9 mouse cellular contexts compared by ENCODE assay signal in the genomic region with DNA sequence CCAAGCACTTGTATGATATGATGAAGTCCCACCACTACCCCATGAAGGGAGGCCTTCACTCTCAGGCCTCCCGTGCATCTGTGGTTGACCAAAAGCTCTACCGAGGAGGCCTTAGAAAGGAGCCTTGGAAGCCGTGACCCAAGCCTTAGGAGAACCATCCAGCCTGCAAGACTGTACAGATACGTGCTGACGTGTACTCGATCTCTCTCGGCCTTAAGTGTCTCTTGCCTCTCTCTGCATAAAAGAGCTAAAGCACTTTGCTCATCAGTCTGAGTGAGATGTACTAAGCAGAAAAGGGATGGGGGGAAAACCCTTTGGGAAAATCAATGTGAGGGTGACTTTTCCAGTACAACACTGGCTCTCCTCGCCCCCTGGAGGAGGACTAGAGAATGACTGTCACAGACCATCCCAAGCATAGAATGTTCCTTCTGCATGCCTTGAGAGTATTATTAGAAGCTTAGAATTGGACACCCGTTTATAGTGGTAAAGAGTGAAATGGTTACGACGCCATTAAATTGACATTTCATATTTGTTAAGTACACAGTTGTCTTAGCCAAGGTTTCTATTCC. TPM values are rescaled to one million over a fixed set of nuclear protein-coding genes. Genes with fewer than 3 reads are reported as not detected.
DNase-seq lines count a peak whose midpoint lies in the region; ATAC-seq lines count a peak whose summit lies in the region.
"Had no signal": no experiment of that assay in that cellular context is flagged by ENCODE, and none has a peak within 500 bp of the region (broad histone marks: within the 10 kb centered on the region; RNA-seq: fewer than 3 reads in every experiment).

No protein-coding gene starts in this region.

- H3K4me1 ChIP-seq in liver, embryonic 15.5 days (replicated peaks), result peaks cover 30% of the 10 kb centered on the region
- H3K4me1 ChIP-seq in hindbrain, embryonic 14.5 days (replicated peaks; ENCODE audit: control insufficient read depth, insufficient read depth, low read length), result no peaks in the 10 kb centered on the region
- H3K4me1 ChIP-seq: limb, embryonic 15.5 days had no signal

- peak; percentile 55 for ATAC-seq in frontal cortex, adult (ENCODE audit: low TSS enrichment)
- ATAC-seq in liver, embryonic 15.5 days (ENCODE audit: insufficient read depth), result no peak
- no peak for ATAC-seq in hindbrain, embryonic 14.5 days (ENCODE audit: low FRiP score)

- H3K4me3 ChIP-seq in liver, embryonic 15.5 days (replicated peaks), result no peak overlapping the region
- H3K4me3 ChIP-seq in hindbrain, embryonic 14.5 days (replicated peaks; ENCODE audit: low read length), result no peak overlapping the region
- H3K4me3 ChIP-seq: limb, embryonic 15.5 days had no signal

- no peaks in the 10 kb centered on the region for H3K36me3 ChIP-seq in liver, embryonic 15.5 days (replicated peaks)
- H3K36me3 ChIP-seq in hindbrain, embryonic 14.5 days (replicated peaks; ENCODE audit: control insufficient read depth, insufficient read depth), result no peaks in the 10 kb centered on the region
- H3K36me3 ChIP-seq: limb, embryonic 15.5 days had no signal

- WGBS in liver, embryonic 15.5 days (ENCODE audit: insufficient replicate concordance), result 62% methylated on average over 11 of the region's 11 CpGs
- WGBS in hindbrain, embryonic 14.5 days, result 87% methylated on average over 11 of the region's 11 CpGs

- H3K27ac ChIP-seq in liver, embryonic 15.5 days (replicated peaks), result peak overlapping the region; percentile 53; the same call in 1 of the 2 replicates
- H3K27ac ChIP-seq in hindbrain, embryonic 14.5 days, result no peak overlapping the region
- H3K27ac ChIP-seq: limb, embryonic 15.5 days had no signal

- no peak overlapping the region for H3K9ac ChIP-seq in liver, embryonic 15.5 days
- H3K9ac ChIP-seq in hindbrain, embryonic 14.5 days, result no peak overlapping the region
- H3K9ac ChIP-seq: limb, embryonic 15.5 days had no signal

- no peaks in the 10 kb centered on the region for H3K27me3 ChIP-seq in liver, embryonic 15.5 days
- no peaks in the 10 kb centered on the region for H3K27me3 ChIP-seq in hindbrain, embryonic 14.5 days (ENCODE audit: control insufficient read depth, insufficient read depth, low read length)
- H3K27me3 ChIP-seq: limb, embryonic 15.5 days had no signal

- DNase-seq in frontal cortex, postnatal 25 days (ENCODE audit: low spot score in 2 of 2), result no peak
- DNase-seq in right cerebral cortex, adult 18-20 months, result peak; percentile 12
- DNase-seq in right cerebral cortex, postnatal 36 days (ENCODE audit: low spot score in 2 of 2), result no peak
- peak; percentile 48 to 67 for DNase-seq in adrenal gland, postnatal 36 days
- DNase-seq in hindbrain, embryonic 14.5 days (ENCODE audit: low spot score), result no peak
- DNase-seq in layer of hippocampus, adult 9-10 months (ENCODE audit: low spot score), result no peak

- no peaks in the 10 kb centered on the region for H3K9me3 ChIP-seq in liver, embryonic 15.5 days (replicated peaks)
- no peaks in the 10 kb centered on the region for H3K9me3 ChIP-seq in hindbrain, embryonic 14.5 days (ENCODE audit: control insufficient read depth, low read length)
- H3K9me3 ChIP-seq: limb, embryonic 15.5 days had no signal

- no peak overlapping the region for H3K4me2 ChIP-seq in liver, embryonic 15.5 days
- H3K4me2 ChIP-seq in hindbrain, embryonic 14.5 days (replicated peaks), result no peak overlapping the region
- H3K4me2 ChIP-seq: limb, embryonic 15.5 days had no signal

RNA-seq across cellular contexts. Expression of a gene that starts 59.0 kb away (rescaled TPM):
- total RNA-seq in adrenal gland, postnatal 36 days (2021), result 10 to 100 TPM; 69.8 to 94.6 TPM
- 27.8 and 31.2 TPM in 2 replicates for polyA plus RNA-seq in liver, embryonic 15.5 days (2015; fragmentation: Nextera tagmentation; extraction: Ambion mirVana)
- 71.2 and 83.5 TPM in 2 replicates for polyA plus RNA-seq in hindbrain, embryonic 14.5 days (2014; fragmentation: Nextera tagmentation; extraction: Ambion mirVana)

Comparison
In these comparisons a context has a peak if more than half of its experiments do, and no peak if none do; other contexts are left out.
1. DNase-seq: peak in right cerebral cortex, adult 18-20 months (single experiment) and adrenal gland, postnatal 36 days (2 of 2); none in frontal cortex, postnatal 25 days (0 of 2), right cerebral cortex, postnatal 36 days (0 of 2), hindbrain, embryonic 14.5 days (single experiment) and layer of hippocampus, adult 9-10 months (single experiment).